Mouse (Mus musculus): Measurements from ENCODE around the gene Cdip1.

GRCm38 (mm10) chr16:4722128-4722914, 67.8 kb downstream of the Cdip1 start:
- TF ChIP-seq CTCF (IDR thresholded peaks at IDR 0.05; ENCODE audit: low read depth, low read length) = no peak
- no peak for TF ChIP-seq POLR2A (IDR thresholded peaks at IDR 0.05; ENCODE audit: borderline replicate concordance, low read depth, low read length)
